Mouse (Mus musculus): ENCODE data around the gene Prdm4. TPM values are rescaled to one million over a fixed set of nuclear protein-coding genes. Genes with fewer than 3 reads are reported as not detected.

Prdm4 gene
- total RNA-seq (2021) = 10 to 100 TPM; 30.5 to 34.0 TPM
- long read RNA-seq, experiment 1, transcript Prdm4-201 (12 exons, 3,877 nt) = major isoform, 21 of 47 reads
- long read RNA-seq, experiment 1, transcript Prdm4-207 (12 exons, 3,962 nt) = minor isoform, 8 of 47 reads
- long read RNA-seq, experiment 1, partial matches to known transcripts = 5 of 47 reads
- long read RNA-seq, experiment 1, other reads (novel, unspliced or antisense) = 13 of 47 reads
- long read RNA-seq, experiment 2, transcript Prdm4-207 (12 exons, 3,962 nt) = minor isoform, 7 of 35 reads
- long read RNA-seq, experiment 2, transcript Prdm4-201 (12 exons, 3,877 nt) = major isoform, 14 of 35 reads
- long read RNA-seq, experiment 2, partial matches to known transcripts = 8 of 35 reads
- long read RNA-seq, experiment 2, other reads (novel, unspliced or antisense) = 6 of 35 reads

DNA sequence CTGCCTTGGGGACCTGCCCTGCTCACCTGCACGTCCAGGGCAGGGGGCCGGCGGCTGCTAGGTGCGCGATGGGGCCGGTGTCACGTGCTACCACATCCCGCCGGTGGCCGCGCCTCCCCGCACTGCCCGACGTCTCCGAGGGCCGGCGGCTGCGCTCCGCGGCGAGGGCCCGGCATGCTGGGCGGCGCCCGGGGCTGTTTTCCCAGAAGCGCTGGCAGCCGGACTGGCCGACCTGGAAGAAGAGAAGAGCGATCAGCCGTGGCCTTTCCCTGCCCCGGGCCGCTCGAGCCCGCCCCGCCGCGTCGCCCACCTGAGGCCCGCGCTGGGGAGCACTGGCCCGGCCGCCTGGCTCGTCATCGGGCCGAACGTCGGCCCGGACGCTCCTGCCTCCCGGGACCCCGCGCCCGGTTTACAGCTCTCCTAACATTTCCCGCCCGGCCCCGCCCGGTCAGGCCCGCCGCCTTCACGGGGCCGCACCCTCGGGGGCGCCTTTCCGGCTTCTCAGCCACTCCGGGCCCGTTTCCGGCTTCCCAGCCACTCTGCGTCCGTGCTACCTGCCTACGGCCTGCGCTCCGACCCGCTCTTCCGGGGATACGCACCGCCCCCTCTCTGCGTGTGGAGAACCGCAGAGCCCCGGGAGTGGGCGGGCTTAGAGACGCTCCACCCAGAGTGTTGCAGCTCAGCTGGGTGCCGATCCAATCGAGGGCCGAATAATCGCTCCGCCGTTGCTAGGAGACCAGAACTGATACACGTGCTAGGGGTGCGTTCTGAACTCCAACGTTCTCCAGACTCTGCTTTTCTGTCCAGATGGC lies at the start of gene Prdm4:
Gene Prdm4, minus strand, starts transcription at position 645 of the 812 bp plus-strand sequence.
- peak; percentile 97 to 99 for DNase-seq (ENCODE audit: low spot score in 2 of 2)
- intact Hi-C loops (cut with DNase I) = no loop called here

- DNase-seq (ENCODE audit: low spot score in 2 of 2) = no peak
- intact Hi-C loops (cut with DNase I) = loop anchor here (5.0 kb wide), 4 partner anchors 56 to 496 kb away; partner anchors contain the start of gene Fbxo7
Observed at GRCm38 (mm10) chr10:85966476-85966875, 49.5 kb upstream of the Prdm4 start.

DNA sequence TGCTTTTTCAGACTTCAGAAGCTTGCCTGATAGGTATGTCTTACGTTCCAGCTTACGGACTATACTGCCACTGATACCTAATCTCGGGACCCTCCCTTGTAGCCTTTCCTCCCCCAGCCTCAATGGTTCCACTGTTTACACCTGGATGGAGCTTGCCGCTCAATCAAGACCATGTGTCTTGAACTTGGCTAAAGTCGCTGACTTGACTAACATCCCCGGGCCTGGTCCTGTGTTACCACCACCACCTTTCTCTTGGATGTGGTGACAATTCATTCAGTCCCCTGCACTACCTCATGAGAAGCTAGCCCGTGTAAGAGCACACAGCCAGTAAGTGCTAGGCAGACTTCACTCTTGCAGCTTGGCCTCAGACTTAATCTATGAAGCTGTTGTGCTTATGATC lies 47.4 kb upstream of the Prdm4 start:
- intact Hi-C loops (cut with DNase I) = no loop called here
- no peak for DNase-seq (ENCODE audit: low spot score in 2 of 2)

GRCm38 (mm10) chr10:85962897-85963296 lies 46.0 kb upstream of the Prdm4 start:
- DNase-seq (ENCODE audit: low spot score in 2 of 2) = no peak
- intact Hi-C loops (cut with DNase I) = no loop called here

GRCm38 (mm10) chr10:85957464-85957950 lies 40.6 kb upstream of the Prdm4 start, which contains the start of gene Rtcb:
Gene Rtcb, minus strand, starts transcription at chr10:85957823.
- peak; percentile 96 to 98 for DNase-seq (ENCODE audit: low spot score in 2 of 2)
- intact Hi-C loops (cut with DNase I) = no loop called here

GRCm38 (mm10) chr10:85956871-85957419 lies 40.0 kb upstream of the Prdm4 start:
- no peak for DNase-seq (ENCODE audit: low spot score in 2 of 2)
- intact Hi-C loops (cut with DNase I) = no loop called here

DNA sequence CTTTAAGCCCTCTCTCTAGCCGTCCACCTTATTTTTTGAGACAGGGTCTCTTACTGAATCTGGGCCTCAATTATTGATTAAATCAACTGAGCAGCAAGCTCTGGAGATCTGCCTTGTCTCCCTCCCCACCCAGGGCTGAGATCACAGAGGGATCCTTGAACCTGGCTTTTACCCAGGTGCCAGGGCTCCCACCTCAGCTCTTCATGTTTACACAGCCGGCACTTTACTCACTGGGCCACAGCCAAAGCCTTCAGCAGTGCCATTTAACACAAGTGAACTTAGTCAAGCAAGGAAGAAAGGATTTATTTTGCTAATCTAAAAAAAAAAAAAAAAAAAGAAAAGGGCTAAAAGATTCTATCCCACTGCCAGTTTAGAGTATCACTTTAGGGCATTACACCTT lies 37.5 kb upstream of the Prdm4 start:
- no peak for DNase-seq (ENCODE audit: low spot score in 2 of 2)
- intact Hi-C loops (cut with DNase I) = no loop called here

- no peak for DNase-seq (ENCODE audit: low spot score in 2 of 2)
- intact Hi-C loops (cut with DNase I) = no loop called here
Observed at GRCm38 (mm10) chr10:85953401-85953800, 36.5 kb upstream of the Prdm4 start.

- intact Hi-C loops (cut with DNase I) = no loop called here
- DNase-seq (ENCODE audit: low spot score in 2 of 2) = no peak
Observed at GRCm38 (mm10) chr10:85951765-85952443, 35.0 kb upstream of the Prdm4 start.

DNA sequence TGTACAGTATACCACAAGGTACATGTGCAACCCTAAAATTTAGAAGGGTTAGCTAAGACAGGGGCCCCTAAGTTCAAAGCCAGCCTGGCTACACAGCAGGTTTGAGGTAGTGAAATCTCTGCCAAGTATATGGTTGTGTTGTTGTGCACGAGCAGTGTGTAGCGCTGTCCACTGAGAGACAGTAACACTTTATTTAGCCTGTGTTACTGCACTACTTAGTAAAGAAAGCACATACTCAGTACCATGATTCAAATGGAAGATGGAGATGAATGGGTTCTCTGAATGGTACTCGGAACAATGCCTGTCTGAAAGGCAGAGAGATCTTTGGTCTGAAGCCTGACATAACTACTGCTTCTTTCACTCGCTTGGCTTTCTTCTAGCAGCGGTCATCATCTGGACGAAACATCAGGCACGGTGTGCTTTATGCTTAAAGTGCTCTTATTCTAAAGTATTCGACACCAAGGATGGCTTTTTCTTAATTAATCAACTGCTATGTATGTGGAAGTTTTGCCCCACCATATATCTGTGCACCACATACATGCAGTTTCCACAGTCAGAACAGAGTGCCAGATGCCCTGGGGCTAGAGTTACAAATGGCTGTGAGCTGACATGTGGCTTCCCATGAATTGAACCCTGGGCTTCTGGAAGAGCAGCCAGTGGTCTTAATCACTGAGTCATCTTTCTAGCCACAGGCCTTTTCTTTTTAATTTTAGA lies 31.7 kb upstream of the Prdm4 start:
- no peak for DNase-seq (ENCODE audit: low spot score in 2 of 2)
- intact Hi-C loops (cut with DNase I) = loop anchor here (5.0 kb wide), 1 partner anchor 51 kb away; no protein-coding TSS in a partner anchor

GRCm38 (mm10) chr10:85936280-85936965 lies 19.5 kb upstream of the Prdm4 start:
- intact Hi-C loops (cut with DNase I) = no loop called here
- DNase-seq (ENCODE audit: low spot score in 2 of 2) = no peak

DNA sequence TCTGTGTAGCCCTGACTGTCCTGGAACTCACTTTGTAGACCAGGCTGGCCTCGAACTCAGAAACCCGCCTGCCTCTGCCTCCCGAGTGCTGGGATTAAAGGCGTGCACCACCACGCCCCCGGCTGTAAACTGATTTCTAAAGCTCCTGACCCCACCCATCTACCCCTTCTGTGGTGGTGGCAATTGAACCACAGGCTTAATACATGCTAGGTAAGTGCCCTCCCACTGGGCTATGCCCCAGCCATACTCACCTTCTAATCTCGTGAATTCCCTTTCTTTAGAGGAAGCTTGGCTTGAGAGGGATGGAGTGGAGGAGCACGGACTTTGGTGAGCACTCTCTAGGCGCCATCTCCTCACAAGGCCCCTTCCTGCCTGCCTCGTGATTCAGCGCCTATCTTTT lies 13.0 kb upstream of the Prdm4 start:
- no peak for DNase-seq (ENCODE audit: low spot score in 2 of 2)
- intact Hi-C loops (cut with DNase I) = no loop called here

- peak in 1 of 2 experiments; percentile 24 for DNase-seq (ENCODE audit: low spot score in 2 of 2)
- intact Hi-C loops (cut with DNase I) = no loop called here
Observed at GRCm38 (mm10) chr10:85929208-85929591, 12.3 kb upstream of the Prdm4 start.

DNA sequence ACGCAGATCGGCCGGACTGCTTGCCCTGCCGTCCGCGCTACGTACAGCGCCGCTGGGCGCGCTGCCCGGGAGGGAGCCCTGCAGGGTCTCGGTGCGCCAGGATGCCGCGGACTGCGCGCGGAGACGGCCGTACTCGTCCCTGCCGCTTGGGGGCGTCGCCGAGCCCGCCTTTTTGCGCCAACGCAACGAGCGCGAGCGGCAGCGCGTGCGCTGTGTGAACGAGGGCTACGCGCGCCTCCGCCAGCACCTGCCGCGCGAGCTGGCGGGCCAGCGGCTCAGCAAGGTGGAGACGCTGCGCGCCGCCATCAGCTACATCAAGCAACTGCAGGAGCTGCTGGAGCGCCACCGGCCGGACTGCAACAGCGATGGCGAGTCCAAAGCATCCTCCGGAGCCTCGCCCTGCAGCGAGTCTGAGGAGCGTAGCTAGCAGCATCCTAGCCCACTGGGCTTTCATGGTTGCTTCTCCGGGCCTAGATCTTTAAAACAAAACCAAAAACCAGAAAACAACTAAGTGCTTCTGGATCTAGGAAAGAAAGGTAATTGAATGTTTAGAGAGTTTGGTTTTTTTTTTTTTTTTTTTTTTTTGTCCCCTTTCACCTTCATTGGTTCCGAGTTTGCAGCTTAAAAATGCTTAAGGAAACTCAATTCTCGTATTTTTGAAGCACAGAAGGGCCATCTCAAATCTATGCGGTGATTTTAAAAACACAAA lies 11.7 kb upstream of the Prdm4 start:
- intact Hi-C loops (cut with DNase I) = no loop called here
- DNase-seq (ENCODE audit: low spot score in 2 of 2) = peak; percentile 78

- DNase-seq (ENCODE audit: low spot score in 2 of 2) = no peak
- intact Hi-C loops (cut with DNase I) = no loop called here
Observed at GRCm38 (mm10) chr10:85927676-85928445, 10.9 kb upstream of the Prdm4 start, which contains the start of gene Ascl4. Gene Ascl4, plus strand, starts transcription at chr10:85927681.

- no peak for DNase-seq (ENCODE audit: low spot score in 2 of 2)
- intact Hi-C loops (cut with DNase I) = loop anchor here (5.0 to 10.0 kb wide), 3 partner anchors 32 to 655 kb away; no protein-coding TSS in a partner anchor
Observed at GRCm38 (mm10) chr10:85879886-85880486, 37.0 kb downstream of the Prdm4 start.
